In the genomic region with DNA sequence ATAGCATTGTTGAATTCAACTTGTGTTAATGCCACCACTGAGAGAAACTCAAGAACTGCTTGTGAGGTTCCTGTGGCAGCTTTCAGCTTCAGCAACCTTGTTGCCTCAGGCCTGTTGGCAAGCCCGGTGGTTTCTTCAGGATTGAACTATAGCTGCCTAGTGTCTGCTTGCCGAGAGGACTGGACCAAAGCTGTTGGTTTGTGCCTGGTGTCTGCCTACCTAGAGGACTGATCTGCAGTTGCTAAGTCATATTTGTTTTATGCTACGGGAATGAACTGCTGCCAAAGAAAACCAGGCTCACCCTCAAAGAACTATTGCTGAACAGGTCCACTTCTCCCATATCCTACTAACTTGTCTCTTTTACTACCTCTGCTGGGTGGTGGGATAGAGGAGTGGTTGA, we compare ENCODE assay signal across 15 mouse cellular contexts.
"Had no signal": no experiment of that assay in that cellular context is flagged by ENCODE, and none has a peak within 500 bp of the region (broad histone marks: within the 10 kb centered on the region; RNA-seq: fewer than 3 reads in every experiment).

No protein-coding gene starts in this region.

- H3K36me3 ChIP-seq: neural tube, embryonic 15.5 days; stomach, embryonic 15.5 days had no signal

- H3K27ac ChIP-seq: neural tube, embryonic 15.5 days; stomach, embryonic 15.5 days; stomach, postnatal 0 days had no signal

- DNase-seq: retina, postnatal 1 day; right cerebral cortex, adult 18-20 months; right cerebral cortex, postnatal 14 days; right cerebral cortex, postnatal 25 days; right cerebral cortex, postnatal 4 days; spleen, adult 18-20 months; thymus, adult 18-20 months; thymus, adult 2 months; thymus, postnatal 14 days; thymus, postnatal 25 days; thymus, postnatal 36 days; thymus, postnatal 4 days had no signal

- H3K27me3 ChIP-seq: neural tube, embryonic 15.5 days; stomach, embryonic 15.5 days had no signal

- H3K4me2 ChIP-seq: neural tube, embryonic 15.5 days; stomach, embryonic 15.5 days had no signal

- H3K9ac ChIP-seq: neural tube, embryonic 15.5 days; stomach, embryonic 15.5 days had no signal

- H3K9me3 ChIP-seq: neural tube, embryonic 15.5 days; stomach, embryonic 15.5 days had no signal

- H3K4me3 ChIP-seq: neural tube, embryonic 15.5 days; stomach, embryonic 15.5 days had no signal

- H3K4me1 ChIP-seq: neural tube, embryonic 15.5 days had no signal
